Mouse (Mus musculus) natural killer cell, adult 2 months (primary cell): ENCODE results near the gene Il17rb.

Source experiments
- DNase-seq, 2 experiments: peaks; one replicate each; pipeline ENCODE4 v3.0.0; 2022; ENCODE audit warnings: low spot score in 2 of 2

The Il17rb gene

GRCm38 (mm10) chr14:29968075-29968821 lies 40.4 kb downstream of the Il17rb start, which contains the start of gene Selenok:
Gene Selenok, plus strand, starts transcription at chr14:29968308.
- DNase-seq: peak; percentile 95

DNA sequence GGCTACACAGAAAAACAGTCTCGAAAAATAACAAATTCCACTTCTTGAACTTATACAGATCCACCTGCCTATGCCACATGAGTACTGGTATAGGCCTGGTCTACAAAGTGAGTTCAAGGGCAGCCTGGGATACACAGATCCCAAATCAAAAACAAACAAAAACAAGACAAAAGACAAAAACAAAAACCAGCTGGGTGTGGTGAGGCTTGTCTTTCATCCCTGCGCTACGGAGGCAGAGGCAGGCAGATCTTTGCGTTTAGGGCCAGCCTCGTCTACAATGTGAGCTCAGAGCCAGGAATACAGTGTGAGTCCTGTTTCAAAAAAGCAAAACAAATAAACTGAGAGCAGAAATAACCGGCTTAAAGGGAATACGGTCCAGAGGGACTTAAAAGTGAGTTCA lies 41.1 kb downstream of the Il17rb start:
- no peak for DNase-seq

- DNase-seq: no peak
Observed at GRCm38 (mm10) chr14:29957393-29957792, 51.3 kb downstream of the Il17rb start.

- DNase-seq: no peak
Observed at GRCm38 (mm10) chr14:29950805-29951204, 57.9 kb downstream of the Il17rb start.

- no peak for DNase-seq
Observed at GRCm38 (mm10) chr14:29946761-29947309, 61.9 kb downstream of the Il17rb start.
